Mouse (Mus musculus): ENCODE measurements around the gene Lurap1l. TPM values are rescaled to one million over a fixed set of nuclear protein-coding genes. Genes with fewer than 3 reads are reported as not detected.

The Lurap1l gene
- total RNA-seq, 2 experiments from 2014 or later: 5.3 to 7.3 TPM

DNA sequence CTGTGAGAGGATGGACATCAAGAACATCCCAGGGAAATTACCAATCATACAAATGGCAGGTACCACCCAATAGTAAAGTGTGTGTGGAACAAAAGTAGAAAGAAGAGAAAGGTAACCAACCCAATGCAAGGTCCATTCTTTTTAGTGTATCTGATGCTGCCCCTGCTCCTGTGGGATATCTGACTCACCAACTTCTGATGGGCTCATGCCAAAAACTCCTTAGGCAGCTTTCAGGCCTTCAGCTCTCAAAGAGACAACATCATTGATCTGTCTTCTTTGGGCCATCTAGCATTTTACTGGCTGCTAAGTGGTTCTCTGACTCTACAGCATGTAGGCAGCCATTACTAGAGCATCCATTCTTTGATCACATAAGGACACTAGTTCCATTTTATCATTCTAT, 63.5 kb downstream of the Lurap1l start:
- DNase-seq (ENCODE audit: low spot score in 2 of 2): no peak

DNA sequence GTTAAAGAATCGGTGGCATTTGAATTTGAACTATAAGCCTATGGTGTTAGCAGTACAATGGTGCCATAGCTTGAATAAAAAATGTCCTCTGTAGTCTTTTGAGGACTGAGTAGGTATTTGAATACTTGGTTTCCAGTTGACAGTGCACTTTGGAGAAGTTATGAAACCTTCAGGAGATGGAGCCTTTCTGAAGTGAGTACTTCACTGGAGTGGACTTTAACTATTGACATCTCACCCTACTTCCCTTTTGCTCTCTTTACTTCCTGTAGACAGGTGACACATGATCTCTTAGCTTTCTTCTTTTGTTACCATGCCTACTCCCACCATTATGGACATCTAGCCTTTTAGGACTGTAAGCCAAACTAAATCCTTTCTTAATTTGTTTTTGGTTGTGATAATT, 80.4 kb downstream of the Lurap1l start:
- DNase-seq (ENCODE audit: low spot score in 2 of 2): no peak

GRCm38 (mm10) chr4:81003528-81003927, 93.1 kb downstream of the Lurap1l start:
- no peak for DNase-seq (ENCODE audit: low spot score in 2 of 2)

Small RNA genes lying within 50 kb of the gene (microRNA-seq; reads per million reads assigned to microRNA genes)
- 0 reads per million in 2 experiments for gene Gm27452 (ENCODE audit: borderline number of aligned reads in 2 of 2)

Other genes starting within 250 kb of the Lurap1l start
- gene Tyrp1, start 76.5 kb upstream of the Lurap1l start, total RNA-seq (2021): not detected

Data from adrenal gland, adult 18-20 months (tissue).